Mouse (Mus musculus): ENCODE data around the gene H2al2a. TPM values are rescaled to one million over a fixed set of nuclear protein-coding genes. Genes with fewer than 3 reads are reported as not detected.
"Not testable (repeated sequence)": the region's sequence is repeated elsewhere in the genome, so short reads cannot be mapped to it uniquely, and the experiment has no call there.

Gene H2al2a
- polyA plus RNA-seq, 1 experiment, result not detected

GRCm38 (mm10) chr2:17986694-17987093 lies 10.1 kb downstream of the H2al2a start:
- 90% methylated on average over 3 of the region's 3 CpGs for WGBS
- no peaks in the 10 kb centered on the region for H3K4me1 ChIP-seq (ENCODE audit: control insufficient read depth, insufficient read depth, low read length)
- no peak overlapping the region for H3K4me3 ChIP-seq (ENCODE audit: insufficient read depth, low read depth, low read length)
- H3K27ac ChIP-seq (ENCODE audit: insufficient read depth, low read depth, low read length), result no peak overlapping the region
- no peak for TF ChIP-seq CTCF (IDR thresholded peaks at IDR 0.05; ENCODE audit: insufficient read depth, low read depth, low read length)
- no peak for TF ChIP-seq POLR2A (IDR thresholded peaks at IDR 0.05; ENCODE audit: insufficient read depth, low read depth, low read length)

GRCm38 (mm10) chr2:17984774-17985173 lies 12.0 kb downstream of the H2al2a start:
- no peak overlapping the region for H3K4me3 ChIP-seq (ENCODE audit: insufficient read depth, low read depth, low read length)
- WGBS, result 95% methylated on average over 3 of the region's 3 CpGs
- H3K27ac ChIP-seq (ENCODE audit: insufficient read depth, low read depth, low read length), result no peak overlapping the region
- TF ChIP-seq CTCF (IDR thresholded peaks at IDR 0.05; ENCODE audit: insufficient read depth, low read depth, low read length), result no peak
- TF ChIP-seq POLR2A (IDR thresholded peaks at IDR 0.05; ENCODE audit: insufficient read depth, low read depth, low read length), result no peak
- H3K4me1 ChIP-seq (ENCODE audit: control insufficient read depth, insufficient read depth, low read length), result no peaks in the 10 kb centered on the region

GRCm38 (mm10) chr2:17982747-17983146 lies 14.0 kb downstream of the H2al2a start:
- no peak overlapping the region for H3K4me3 ChIP-seq (ENCODE audit: insufficient read depth, low read depth, low read length)
- WGBS, result 100% methylated on average over 1 of the region's 1 CpGs
- TF ChIP-seq CTCF (IDR thresholded peaks at IDR 0.05; ENCODE audit: insufficient read depth, low read depth, low read length) (no peak), POLR2A (IDR thresholded peaks at IDR 0.05; ENCODE audit: insufficient read depth, low read depth, low read length) (no peak)
- no peak overlapping the region for H3K27ac ChIP-seq (ENCODE audit: insufficient read depth, low read depth, low read length)
- no peaks in the 10 kb centered on the region for H3K4me1 ChIP-seq (ENCODE audit: control insufficient read depth, insufficient read depth, low read length)

- H3K4me3 ChIP-seq (ENCODE audit: insufficient read depth, low read depth, low read length), result no peak overlapping the region
- H3K27ac ChIP-seq (ENCODE audit: insufficient read depth, low read depth, low read length), result no peak overlapping the region
- TF ChIP-seq POLR2A (IDR thresholded peaks at IDR 0.05; ENCODE audit: insufficient read depth, low read depth, low read length), result no peak
- TF ChIP-seq CTCF (IDR thresholded peaks at IDR 0.05; ENCODE audit: insufficient read depth, low read depth, low read length), result no peak
- WGBS, result 95% methylated on average over 6 of the region's 6 CpGs
- no peaks in the 10 kb centered on the region for H3K4me1 ChIP-seq (ENCODE audit: control insufficient read depth, insufficient read depth, low read length)
These were observed 18.1 kb downstream of the H2al2a start for GRCm38 (mm10) chr2:17978706-17979105.

- not testable (repeated sequence) for H3K4me1 ChIP-seq (ENCODE audit: control insufficient read depth, insufficient read depth, low read length); H3K4me3 ChIP-seq (ENCODE audit: insufficient read depth, low read depth, low read length); H3K27ac ChIP-seq (ENCODE audit: insufficient read depth, low read depth, low read length)
- WGBS, result 95% methylated on average over 7 of the region's 7 CpGs
These were observed 18.5 kb downstream of the H2al2a start for GRCm38 (mm10) chr2:17978251-17978650.

- H3K4me1 ChIP-seq (ENCODE audit: control insufficient read depth, insufficient read depth, low read length); H3K27ac ChIP-seq (ENCODE audit: insufficient read depth, low read depth, low read length); H3K4me3 ChIP-seq (ENCODE audit: insufficient read depth, low read depth, low read length): not testable (repeated sequence)
These were observed 19.1 kb downstream of the H2al2a start for GRCm38 (mm10) chr2:17977645-17978044.

- no peak overlapping the region for H3K4me3 ChIP-seq (ENCODE audit: insufficient read depth, low read depth, low read length)
- 57% methylated on average over 4 of the region's 4 CpGs for WGBS
- no peak overlapping the region for H3K27ac ChIP-seq (ENCODE audit: insufficient read depth, low read depth, low read length)
- no peaks in the 10 kb centered on the region for H3K4me1 ChIP-seq (ENCODE audit: control insufficient read depth, insufficient read depth, low read length)
- TF ChIP-seq POLR2A (IDR thresholded peaks at IDR 0.05; ENCODE audit: insufficient read depth, low read depth, low read length) (no peak), CTCF (IDR thresholded peaks at IDR 0.05; ENCODE audit: insufficient read depth, low read depth, low read length) (no peak)
These were observed 21.0 kb downstream of the H2al2a start for GRCm38 (mm10) chr2:17975601-17976327.

GRCm38 (mm10) chr2:17973868-17974440 lies 22.8 kb downstream of the H2al2a start:
- no peak overlapping the region for H3K4me3 ChIP-seq (ENCODE audit: insufficient read depth, low read depth, low read length)
- 87% methylated on average over 2 of the region's 2 CpGs for WGBS
- TF ChIP-seq POLR2A (IDR thresholded peaks at IDR 0.05; ENCODE audit: insufficient read depth, low read depth, low read length) (no peak), CTCF (IDR thresholded peaks at IDR 0.05; ENCODE audit: insufficient read depth, low read depth, low read length) (no peak)
- H3K27ac ChIP-seq (ENCODE audit: insufficient read depth, low read depth, low read length), result no peak overlapping the region
- H3K4me1 ChIP-seq (ENCODE audit: control insufficient read depth, insufficient read depth, low read length), result no peaks in the 10 kb centered on the region

GRCm38 (mm10) chr2:17973246-17973645 lies 23.5 kb downstream of the H2al2a start:
- Histone ChIP-seq H3K27ac (ENCODE audit: insufficient read depth, low read depth, low read length) (no peak overlapping the region), H3K4me3 (ENCODE audit: insufficient read depth, low read depth, low read length) (no peak overlapping the region), H3K4me1 (ENCODE audit: control insufficient read depth, insufficient read depth, low read length) (no peaks in the 10 kb centered on the region)
- WGBS, result 94% methylated on average over 5 of the region's 5 CpGs
- TF ChIP-seq POLR2A (IDR thresholded peaks at IDR 0.05; ENCODE audit: insufficient read depth, low read depth, low read length), result no peak
- no peak for TF ChIP-seq CTCF (IDR thresholded peaks at IDR 0.05; ENCODE audit: insufficient read depth, low read depth, low read length)

- 97% methylated on average over 2 of the region's 2 CpGs for WGBS
- H3K27ac ChIP-seq (ENCODE audit: insufficient read depth, low read depth, low read length), result no peak overlapping the region
- no peaks in the 10 kb centered on the region for H3K4me1 ChIP-seq (ENCODE audit: control insufficient read depth, insufficient read depth, low read length)
- no peak overlapping the region for H3K4me3 ChIP-seq (ENCODE audit: insufficient read depth, low read depth, low read length)
- TF ChIP-seq POLR2A (IDR thresholded peaks at IDR 0.05; ENCODE audit: insufficient read depth, low read depth, low read length) (no peak), CTCF (IDR thresholded peaks at IDR 0.05; ENCODE audit: insufficient read depth, low read depth, low read length) (no peak)
These were observed 23.9 kb downstream of the H2al2a start for GRCm38 (mm10) chr2:17972843-17973242.
